Mouse (Mus musculus) liver, embryonic 14.5 days (tissue): ENCODE results near the gene Tmod2. TPM values are rescaled to one million over a fixed set of nuclear protein-coding genes. Genes with fewer than 3 reads are reported as not detected.
A peak's percentile ranks its signal among the peaks of the same experiment; 100 is the strongest.

ENCODE experiments used
- ATAC-seq: fragments of 200-750 bp; cut with Nextera tagmentation; 2 replicates; pipeline ENCODE4 v1.8.0; 2017; ENCODE audit warnings: moderate number of reproducible peaks, mild to moderate bottlenecking, moderate library complexity; ENCODE audit not compliant: insufficient read depth
- DNase-seq, 3 experiments: peaks; one replicate each; pipeline ENCODE4 v3.0.0-alpha.2; 2012 to 2013; ENCODE audit warnings: low read depth in 3 of 3, low spot score in 3 of 3
- H3K27ac ChIP-seq: fragments of 300-500 bp; sonication (generic); 2 replicates; pipeline ENCODE4 v1.5.1; 2014; ENCODE audit warnings: moderate library complexity, mild to moderate bottlenecking, control low read depth, inconsistent platforms
- H3K27me3 ChIP-seq: fragments of 300-500 bp; sonication (generic); 2 replicates; pipeline ENCODE4 v1.6.1; 2014; ENCODE audit warnings: mild to moderate bottlenecking, low read length, moderate library complexity; ENCODE audit not compliant: control insufficient read depth, insufficient read depth
- H3K36me3 ChIP-seq: fragments of 300-500 bp; sonication (generic); replicated peaks from 2 replicates; pipeline ENCODE4 v1.6.1; 2014; ENCODE audit warnings: low read depth; ENCODE audit not compliant: control insufficient read depth, insufficient read depth
- H3K4me1 ChIP-seq, 2 experiments: fragments of 200-500 bp in 1 of 2; fragments of 300-500 bp in 1 of 2; sonication (generic) in 1 of 2; replicated peaks; 2 replicates each; pipeline ENCODE4 v1.6.1; 2012 to 2014; ENCODE audit warnings: antibody characterized with exemption in 1 of 2, inconsistent platforms in 1 of 2, low read length in 1 of 2; ENCODE audit not compliant: control insufficient read depth in 2 of 2, insufficient read depth in 2 of 2
- H3K4me2 ChIP-seq: fragments of 300-500 bp; sonication (generic); 2 replicates; pipeline ENCODE4 v1.6.1; 2014; ENCODE audit warnings: low read depth, mild to moderate bottlenecking, control low read depth, moderate library complexity
- H3K4me3 ChIP-seq, 2 experiments: fragments of 200-500 bp in 1 of 2; fragments of 300-500 bp in 1 of 2; sonication (generic) in 1 of 2; 2 replicates each; pipeline ENCODE4 v1.5.1; 2012 to 2014; ENCODE audit warnings: low read depth in 2 of 2, low read length in 2 of 2, mild to moderate bottlenecking in 2 of 2, control low read depth in 1 of 2, inconsistent platforms in 1 of 2, moderate library complexity in 1 of 2; ENCODE audit not compliant: insufficient read depth in 1 of 2
- H3K9ac ChIP-seq: fragments of 300-500 bp; sonication (generic); replicated peaks from 2 replicates; pipeline ENCODE4 v1.6.1; 2014; ENCODE audit warnings: mild to moderate bottlenecking, control low read depth, moderate library complexity
- H3K9me3 ChIP-seq: fragments of 300-500 bp; sonication (generic); 2 replicates; pipeline ENCODE4 v1.6.1; 2016; ENCODE audit warnings: low read length, mixed read lengths; ENCODE audit not compliant: control insufficient read depth
- CTCF ChIP-seq: IDR thresholded peaks from 2 replicates; pipeline ENCODE4 v1.5.1; 2016; ENCODE audit warnings: antibody characterized with exemption, low read depth, control low read depth
- EP300 ChIP-seq: IDR thresholded peaks from 2 replicates; pipeline ENCODE4 v1.6.1; 2016; ENCODE audit warnings: antibody characterized with exemption, low read depth
- WGBS: fragments of 180-500 bp; shearing (Covaris S2); extraction: QIAGEN DNeasy Blood & Tissue Kit; methylation state at CpG from one replicate; pipeline ENCODE4 v1.1.7; 2014; ENCODE audit not compliant: insufficient replicate concordance; 5-methylcytosine and 5-hydroxymethylcytosine counted together
- polyA plus RNA-seq, 2 experiments: library from polyadenylated mRNA; depleted of rRNA in 1 of 2; stranded (reverse) in 1 of 2; unstranded in 1 of 2; fragments of >200 nt; fragmentation: Nextera tagmentation in 1 of 2; extraction: Ambion mirVana in 1 of 2; gene quantifications; 2 replicates each; pipeline versions ENCODE4 v1.2.1 to v1.2.3; 2012 to 2014

Gene Tmod2
- polyA plus RNA-seq, 2 experiments: 0.03 to 0.05 TPM

GRCm38 (mm10) chr9:75553719-75554118 lies 57.4 kb downstream of the Tmod2 start:
- no peaks in the 10 kb centered on the region; the same call in 1 of the 2 replicates for H3K9me3 ChIP-seq
- H3K27me3 ChIP-seq: no peaks in the 10 kb centered on the region
- ATAC-seq (no peak), DNase-seq (no peak)
- no peak for TF ChIP-seq CTCF
- no peak for TF ChIP-seq EP300
- H3K36me3 ChIP-seq: no peaks in the 10 kb centered on the region
- H3K9ac ChIP-seq: no peak overlapping the region
- H3K4me2 ChIP-seq: no peak overlapping the region
- H3K27ac ChIP-seq: no peak overlapping the region
- H3K4me3 ChIP-seq: no peak overlapping the region
- WGBS: 68% methylated on average over 4 of the region's 4 CpGs
- peaks cover 8 to 9% of the 10 kb centered on the region in 2 experiments for H3K4me1 ChIP-seq

GRCm38 (mm10) chr9:75551342-75551741 lies 59.8 kb downstream of the Tmod2 start:
- no peak for ATAC-seq
- Histone ChIP-seq H3K4me2 (no peak overlapping the region), H3K9ac (no peak overlapping the region), H3K4me3 (no peak overlapping the region), H3K27ac (no peak overlapping the region), H3K27me3 (no peaks in the 10 kb centered on the region), H3K36me3 (no peaks in the 10 kb centered on the region), H3K4me1 (peaks cover 9 to 17% of the 10 kb centered on the region in 2 experiments), H3K9me3 (no peaks in the 10 kb centered on the region; the same call in 1 of the 2 replicates)
- 54% methylated on average over 5 of the region's 5 CpGs for WGBS
- no peak for DNase-seq
- no peak for TF ChIP-seq CTCF

GRCm38 (mm10) chr9:75549010-75549409 lies 62.1 kb downstream of the Tmod2 start:
- Histone ChIP-seq H3K36me3 (no peaks in the 10 kb centered on the region), H3K4me1 (peaks cover 9 to 22% of the 10 kb centered on the region in 2 experiments), H3K4me2 (no peak overlapping the region), H3K27ac (no peak overlapping the region), H3K9ac (no peak overlapping the region), H3K27me3 (no peaks in the 10 kb centered on the region), H3K4me3 (no peak overlapping the region), H3K9me3 (no peaks in the 10 kb centered on the region; the same call in 1 of the 2 replicates)
- DNase-seq (no peak), ATAC-seq (no peak)
- TF ChIP-seq EP300 (no peak), CTCF (no peak)
- WGBS: 61% methylated on average over 8 of the region's 8 CpGs

- no peaks in the 10 kb centered on the region for H3K27me3 ChIP-seq
- H3K4me2 ChIP-seq: peak overlapping the region; percentile 44
- H3K27ac ChIP-seq: no peak overlapping the region
- H3K9me3 ChIP-seq: no peaks in the 10 kb centered on the region; the same call in 1 of the 2 replicates
- H3K4me3 ChIP-seq: no peak overlapping the region
- H3K9ac ChIP-seq: no peak overlapping the region
- ATAC-seq (peak; percentile 64), DNase-seq (peak; percentile 58 to 61 (median 59))
- H3K36me3 ChIP-seq: no peaks in the 10 kb centered on the region
- 43% methylated on average over 12 of the region's 12 CpGs for WGBS
- peaks cover 9 to 20% of the 10 kb centered on the region in 2 experiments for H3K4me1 ChIP-seq
- TF ChIP-seq EP300 (no peak), CTCF (no peak)
These were observed 64.1 kb downstream of the Tmod2 start for GRCm38 (mm10) chr9:75546885-75547553.

GRCm38 (mm10) chr9:75545514-75545913 lies 65.6 kb downstream of the Tmod2 start:
- ATAC-seq (peak; percentile 61; the same call in 1 of the 2 replicates), DNase-seq (no peak)
- H3K4me2 ChIP-seq: no peak overlapping the region
- peaks cover 9 to 23% of the 10 kb centered on the region in 2 experiments for H3K4me1 ChIP-seq
- no peaks in the 10 kb centered on the region; the same call in 1 of the 2 replicates for H3K9me3 ChIP-seq
- H3K27ac ChIP-seq: no peak overlapping the region
- 41% methylated on average over 8 of the region's 8 CpGs for WGBS
- no peak overlapping the region for H3K4me3 ChIP-seq
- no peak overlapping the region for H3K9ac ChIP-seq
- no peaks in the 10 kb centered on the region for H3K36me3 ChIP-seq
- H3K27me3 ChIP-seq: no peaks in the 10 kb centered on the region
- TF ChIP-seq EP300 (no peak), CTCF (no peak)
